Mouse (Mus musculus) kidney, adult 2 months (tissue): ENCODE results near the gene Intu.

ENCODE experiments used
- CTCF ChIP-seq: fragments of 200-500 bp; conservative IDR thresholded peaks from 2 replicates; pipeline ENCODE4 v1.5.1; 2011; ENCODE audit warnings: low read depth, mild to moderate bottlenecking, control low read depth, low read length, moderate library complexity, mixed read lengths; ENCODE audit not compliant: insufficient read depth, insufficient read length
- POLR2A ChIP-seq: fragments of 200-500 bp; IDR thresholded peaks from one replicate; pipeline ENCODE4 v1.6.1; 2011; ENCODE audit warnings: low read depth, low read length, control low read depth

GRCm38 (mm10) chr3:40673515-40673914 lies 142.4 kb downstream of the Intu start:
- no peak for TF ChIP-seq CTCF
- no peak for TF ChIP-seq POLR2A
